Mouse (Mus musculus): Measurements from ENCODE around the gene Olfr319.

GRCm38 (mm10) chr11:58738792-58739262 lies 39.9 kb downstream of the Olfr319 start, which contains the start of gene Olfr317:
- TF ChIP-seq POLR2A (IDR thresholded peaks at IDR 0.05; ENCODE audit: insufficient read depth, low read depth, low read length) = no peak
- no peak for TF ChIP-seq CTCF (IDR thresholded peaks at IDR 0.05; ENCODE audit: insufficient read depth, low read depth, low read length)
